ENCODE assay signal across 7 mouse cellular contexts in the genomic region with DNA sequence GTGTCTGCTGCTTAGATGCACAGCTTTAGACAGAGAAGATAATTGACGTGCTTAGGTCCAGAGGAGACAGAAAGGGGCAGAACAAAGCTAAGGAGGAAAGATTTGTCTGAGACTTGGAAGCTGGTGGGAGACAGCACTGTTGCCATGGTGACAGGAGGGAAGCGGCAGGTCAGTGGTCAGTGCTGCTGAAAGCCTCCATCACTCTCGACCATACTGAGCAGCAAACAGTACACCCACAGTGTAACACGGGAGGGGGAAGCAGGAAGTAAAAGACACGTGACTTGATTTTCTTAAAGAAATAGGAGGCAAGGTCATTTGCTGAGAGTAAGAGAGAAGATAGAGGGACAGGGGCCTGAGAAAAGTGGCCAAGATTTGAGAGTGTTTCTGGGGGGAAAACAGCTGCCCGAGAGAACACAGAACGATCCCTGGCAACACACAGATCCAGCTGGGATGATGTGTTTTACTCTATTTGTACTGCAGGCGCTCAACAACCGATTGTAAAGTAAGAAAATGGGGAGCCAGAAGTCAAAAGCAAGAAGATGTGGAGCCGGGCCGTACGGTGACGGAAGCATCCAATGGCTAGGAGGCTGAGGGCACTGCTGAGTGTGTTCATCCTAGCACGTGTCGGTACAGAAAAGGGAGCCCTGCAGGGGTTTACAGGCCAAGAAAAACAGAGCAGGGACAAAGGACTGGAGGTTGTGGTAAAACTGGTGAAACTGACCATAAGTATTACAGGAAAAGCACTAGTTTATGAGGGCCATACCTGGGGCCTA.
A peak's percentile ranks its signal among the peaks of the same experiment; 100 is the strongest.
DNase-seq lines count a peak whose midpoint lies in the region; ATAC-seq lines count a peak whose summit lies in the region.

No protein-coding gene starts in this region.

- peak; percentile 84 for ATAC-seq in hindbrain, embryonic 12.5 days (ENCODE audit: low FRiP score)
- no peak for ATAC-seq in granulocyte monocyte progenitor cell, adult 5-6 weeks (replicated peaks; ENCODE audit: poor library complexity, severe bottlenecking)

- no peaks in the 10 kb centered on the region for H3K9me3 ChIP-seq in hindbrain, embryonic 12.5 days (replicated peaks)
- H3K9me3 ChIP-seq in midbrain, embryonic 10.5 days (replicated peaks), result no peaks in the 10 kb centered on the region

- 46% methylated on average over 15 of the region's 15 CpGs for WGBS in hindbrain, embryonic 12.5 days
- 45% methylated on average over 15 of the region's 15 CpGs for WGBS in midbrain, embryonic 10.5 days

- no peaks in the 10 kb centered on the region for H3K36me3 ChIP-seq in hindbrain, embryonic 12.5 days
- H3K36me3 ChIP-seq in midbrain, embryonic 10.5 days, result no peaks in the 10 kb centered on the region

- no peaks in the 10 kb centered on the region for H3K27me3 ChIP-seq in hindbrain, embryonic 12.5 days
- H3K27me3 ChIP-seq in midbrain, embryonic 10.5 days (ENCODE audit: low read depth, poor library complexity, severe bottlenecking), result peaks cover 47% of the 10 kb centered on the region

- peak overlapping the region; percentile 8; the same call in 1 of the 2 replicates for H3K9ac ChIP-seq in hindbrain, embryonic 12.5 days

- intact Hi-C loops in gastrocnemius, postnatal 14 days (cut with DNase I; ENCODE audit: low total_unique reads), result no loop called here

- peak; percentile 23 for DNase-seq in R1 (ENCODE audit: low read depth, low spot score)
- DNase-seq in midbrain, embryonic 10.5 days (ENCODE audit: low spot score), result peak; percentile 83
- no peak for DNase-seq in gastrocnemius, postnatal 14 days
- DNase-seq in thymus, postnatal 36 days, result no peak

- 0 out of 2 replicates have a peak overlapping the region, but pooled peaks have one; percentile 32 for H3K4me3 ChIP-seq in brown adipose tissue, adult 24 weeks (ENCODE audit: insufficient read depth, low read depth, low read length)
- H3K4me3 ChIP-seq in hindbrain, embryonic 12.5 days, result no peak overlapping the region
- peak overlapping the region; percentile 43 for H3K4me3 ChIP-seq in midbrain, embryonic 10.5 days

- H3K4me2 ChIP-seq in hindbrain, embryonic 12.5 days (replicated peaks), result peak overlapping the region; percentile 30

- H3K27ac ChIP-seq in brown adipose tissue, adult 24 weeks (replicated peaks; ENCODE audit: low read depth, low read length), result no peak overlapping the region
- H3K27ac ChIP-seq in hindbrain, embryonic 12.5 days, result peak overlapping the region; percentile 48
- H3K27ac ChIP-seq in midbrain, embryonic 10.5 days (replicated peaks), result peak overlapping the region; percentile 71

- H3K4me1 ChIP-seq in brown adipose tissue, adult 24 weeks (ENCODE audit: control insufficient read depth, insufficient read depth, insufficient read length, low read length), result no peaks in the 10 kb centered on the region
- peaks cover 16% of the 10 kb centered on the region for H3K4me1 ChIP-seq in hindbrain, embryonic 12.5 days
- peaks cover 29% of the 10 kb centered on the region for H3K4me1 ChIP-seq in midbrain, embryonic 10.5 days

Comparison
In these comparisons a context has a peak if more than half of its experiments do, and no peak if none do; other contexts are left out.
1. DNase-seq: peak in R1 (single experiment) and midbrain, embryonic 10.5 days (single experiment); none in gastrocnemius, postnatal 14 days (single experiment) and thymus, postnatal 36 days (0 of 2).